Mouse (Mus musculus): ENCODE results near the gene Tctex1d2.

Gene Tctex1d2

DNA sequence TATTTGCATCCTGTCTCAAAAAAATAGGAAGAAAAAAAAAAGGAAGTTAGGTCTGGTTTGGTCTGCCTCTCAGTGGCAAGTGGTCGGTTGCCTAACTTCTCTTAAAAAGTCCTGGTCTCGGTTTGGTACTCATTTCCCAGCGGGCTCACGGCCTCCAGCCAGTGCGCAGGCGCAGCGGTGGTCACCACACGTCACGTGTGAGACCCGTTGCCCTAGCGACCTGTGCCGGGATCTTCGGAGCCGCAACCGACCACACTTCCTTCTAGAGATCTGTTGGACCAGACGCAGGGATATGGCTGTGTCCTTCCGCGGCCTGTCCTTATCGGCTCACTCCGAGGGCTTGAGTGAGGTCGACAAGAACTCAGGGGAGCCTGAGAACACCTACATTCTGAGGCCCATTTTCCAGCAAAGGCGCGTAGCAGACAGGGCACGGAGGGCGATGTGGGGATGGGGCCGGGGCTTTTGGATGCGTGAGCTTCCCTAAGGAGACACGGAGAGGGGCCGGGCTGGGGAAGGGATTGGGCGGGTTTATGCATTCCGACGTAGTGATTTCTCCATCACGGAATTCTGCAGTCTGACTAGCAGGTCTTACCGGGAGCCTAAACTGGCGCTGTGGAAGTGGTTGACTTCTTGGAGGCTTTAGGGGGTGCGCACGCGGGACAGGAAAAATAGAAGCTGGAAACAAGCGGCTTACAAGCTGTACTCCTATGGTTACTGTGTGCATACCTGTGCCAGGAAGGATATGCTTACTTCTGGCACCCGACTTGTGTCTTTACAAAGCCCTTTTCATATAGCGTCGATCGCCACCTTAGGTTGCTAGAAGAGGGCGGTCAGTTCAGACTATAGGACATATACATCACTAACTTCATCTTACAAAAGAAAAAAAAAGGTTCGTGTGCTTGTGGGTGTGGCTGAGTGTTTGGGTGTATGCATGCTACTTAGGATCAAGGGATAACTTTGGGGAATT, at the start of gene Tctex1d2:
Tctex1d2 (plus strand) TSS at position 186 of the 967 bp plus-strand sequence.
- peak; percentile 79 for DNase-seq (ENCODE audit: low read depth, low spot score)

DNA sequence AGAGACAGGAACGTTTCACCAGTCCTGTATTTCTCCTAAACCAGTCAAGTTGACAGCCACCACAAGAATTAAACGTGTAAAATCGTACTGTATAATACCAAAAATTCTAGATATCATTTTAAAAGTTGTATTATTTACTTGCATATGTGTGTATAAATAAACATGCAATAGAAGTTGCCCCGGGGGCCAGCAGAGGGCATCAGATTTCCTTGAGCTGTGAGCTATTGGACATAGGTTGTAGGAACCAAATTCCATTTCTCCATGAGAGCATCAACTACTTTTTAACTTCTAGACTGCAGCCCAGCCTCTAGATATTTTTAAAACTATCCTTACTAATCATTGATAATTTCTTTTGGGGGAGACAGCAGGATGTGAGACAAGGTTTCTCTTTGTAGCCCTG, 48.2 kb upstream of the Tctex1d2 start:
- no peak for DNase-seq (ENCODE audit: low read depth, low spot score)

DNA sequence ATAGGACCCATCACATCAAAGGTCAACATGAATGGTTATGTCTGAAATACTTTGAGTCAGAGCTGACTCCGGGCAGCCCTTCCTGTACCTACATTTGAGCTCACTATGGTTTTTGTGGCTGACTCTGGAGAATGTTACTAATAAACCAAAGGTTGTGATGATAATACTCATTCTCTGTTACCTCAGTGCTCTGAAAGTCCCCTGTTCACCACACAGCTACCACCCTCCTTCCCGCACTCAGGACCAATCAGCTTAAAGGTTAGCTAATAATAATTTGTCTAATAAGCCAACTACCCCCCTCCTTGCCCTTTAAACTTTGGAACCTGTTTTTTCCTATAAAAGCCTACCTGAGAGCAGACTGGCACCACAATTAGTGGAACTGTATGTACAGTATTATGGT, 39.9 kb upstream of the Tctex1d2 start:
- no peak for DNase-seq (ENCODE audit: low read depth, low spot score)

DNA sequence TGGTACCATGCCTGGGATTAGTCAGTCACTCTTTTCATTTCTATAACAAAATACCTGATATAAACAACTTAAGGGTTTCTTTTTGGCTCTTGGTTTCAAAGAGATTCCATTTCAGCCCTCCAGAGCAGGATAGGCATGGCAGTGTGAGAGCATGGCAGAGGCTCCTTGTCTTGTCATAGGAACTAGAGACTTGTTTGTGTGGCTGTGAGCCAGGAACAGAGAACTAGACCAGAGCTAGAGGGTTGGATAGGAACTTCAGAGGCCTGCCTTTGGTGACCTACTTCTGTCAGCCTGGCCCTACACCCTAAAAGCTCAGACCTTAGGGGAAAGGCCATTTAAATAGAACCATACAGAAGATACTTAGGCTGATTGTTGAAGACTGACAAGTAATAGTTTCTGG, 36.6 kb upstream of the Tctex1d2 start:
- no peak for DNase-seq (ENCODE audit: low read depth, low spot score)

DNA sequence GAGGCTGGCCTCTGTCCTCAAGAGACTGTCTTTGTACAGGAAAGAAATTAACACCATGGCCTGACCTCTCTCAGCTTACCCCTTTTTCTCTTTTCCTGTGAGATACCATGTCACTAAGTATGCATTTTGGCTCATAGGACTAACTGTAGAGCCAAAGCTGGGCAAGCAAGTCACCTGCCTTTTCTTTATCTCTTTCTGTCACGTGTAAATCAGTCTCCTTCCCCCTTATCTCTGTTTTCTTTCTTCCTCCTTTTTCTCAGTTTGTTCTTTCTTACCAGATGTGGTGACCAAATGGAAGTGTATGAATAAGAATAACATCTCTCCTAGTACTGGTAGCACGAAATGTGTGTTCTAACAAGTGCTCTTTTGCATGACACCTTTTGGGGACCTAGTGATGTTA, 34.6 kb upstream of the Tctex1d2 start:
- DNase-seq (ENCODE audit: low read depth, low spot score), result no peak

DNA sequence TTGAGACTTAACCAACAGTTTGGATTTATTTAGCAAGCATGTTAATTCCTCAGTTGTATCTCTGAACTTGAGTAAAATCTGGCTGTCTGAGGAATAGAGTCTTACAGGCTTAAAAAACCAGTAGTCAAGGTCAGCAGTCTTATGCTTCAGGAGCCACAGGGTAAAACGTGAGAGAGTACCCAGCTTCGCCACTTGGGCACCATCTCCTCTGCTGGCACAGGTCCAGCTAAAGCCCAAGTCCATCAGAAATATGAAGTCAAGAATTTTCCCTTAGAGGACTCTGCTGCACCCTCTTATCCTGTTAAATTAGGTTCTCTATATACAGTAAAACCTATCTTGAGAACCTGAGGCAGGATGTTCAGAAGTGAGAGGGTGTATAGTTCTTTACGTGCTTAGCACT, 32.7 kb upstream of the Tctex1d2 start:
- no peak for DNase-seq (ENCODE audit: low read depth, low spot score)

DNA sequence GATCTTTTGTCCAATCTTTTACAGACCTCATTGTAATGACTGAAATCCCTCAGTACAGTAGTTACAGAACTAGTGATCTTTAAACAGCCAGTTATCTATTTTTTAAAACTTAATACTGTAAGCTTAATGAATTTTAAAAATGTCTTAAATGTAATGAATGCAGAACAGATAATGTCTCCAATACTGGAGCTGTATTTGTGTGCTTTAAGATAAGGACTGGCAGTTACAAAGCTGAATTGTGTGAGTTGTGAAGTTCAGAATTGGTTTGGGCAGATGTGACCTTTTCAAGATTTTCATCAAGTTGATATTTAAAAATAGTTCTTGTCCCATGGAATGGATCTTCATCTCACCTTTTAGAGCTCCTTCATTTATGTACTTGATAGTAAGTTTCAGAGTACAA, 30.5 kb upstream of the Tctex1d2 start:
- no peak for DNase-seq (ENCODE audit: low read depth, low spot score)

DNA sequence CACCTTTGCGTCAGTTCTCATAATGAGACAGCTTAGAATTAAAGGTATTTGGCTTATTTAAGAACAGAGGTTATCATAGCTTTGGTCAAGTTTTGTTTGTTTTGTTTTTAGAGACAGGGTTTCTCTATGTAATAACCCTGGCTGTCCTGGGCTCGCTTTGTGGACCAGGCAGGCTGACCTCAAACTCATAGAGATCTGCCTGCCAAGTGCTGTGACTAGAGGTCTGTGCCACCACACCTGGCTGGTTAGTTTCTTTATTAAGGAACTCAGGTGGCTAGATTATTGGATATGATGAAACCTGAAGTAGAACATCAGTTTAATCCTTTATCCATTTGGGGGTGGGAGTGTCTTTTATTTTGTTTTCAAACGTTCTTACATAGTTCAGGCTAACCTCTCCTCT, 29.7 kb upstream of the Tctex1d2 start:
- DNase-seq (ENCODE audit: low read depth, low spot score), result no peak

DNA sequence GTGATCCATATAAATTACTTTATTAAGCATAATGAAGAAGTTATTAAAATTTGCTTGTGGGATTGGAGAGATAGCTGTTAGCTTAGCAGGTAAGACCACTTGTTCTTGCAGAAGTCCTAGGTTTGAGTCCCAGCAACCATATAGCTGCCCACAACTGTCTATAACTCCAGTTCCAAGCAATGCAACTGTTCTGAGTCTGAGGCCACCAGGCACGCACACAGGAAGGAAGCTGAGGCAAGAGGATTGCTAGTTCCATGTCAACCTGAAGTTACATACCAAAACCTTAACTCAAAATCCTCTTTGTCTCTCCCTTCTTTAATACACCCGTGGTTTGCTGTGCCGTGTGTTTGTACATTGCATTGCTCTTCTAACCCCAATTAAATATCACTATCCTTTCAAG, 28.6 kb upstream of the Tctex1d2 start:
- DNase-seq (ENCODE audit: low read depth, low spot score), result no peak

DNA sequence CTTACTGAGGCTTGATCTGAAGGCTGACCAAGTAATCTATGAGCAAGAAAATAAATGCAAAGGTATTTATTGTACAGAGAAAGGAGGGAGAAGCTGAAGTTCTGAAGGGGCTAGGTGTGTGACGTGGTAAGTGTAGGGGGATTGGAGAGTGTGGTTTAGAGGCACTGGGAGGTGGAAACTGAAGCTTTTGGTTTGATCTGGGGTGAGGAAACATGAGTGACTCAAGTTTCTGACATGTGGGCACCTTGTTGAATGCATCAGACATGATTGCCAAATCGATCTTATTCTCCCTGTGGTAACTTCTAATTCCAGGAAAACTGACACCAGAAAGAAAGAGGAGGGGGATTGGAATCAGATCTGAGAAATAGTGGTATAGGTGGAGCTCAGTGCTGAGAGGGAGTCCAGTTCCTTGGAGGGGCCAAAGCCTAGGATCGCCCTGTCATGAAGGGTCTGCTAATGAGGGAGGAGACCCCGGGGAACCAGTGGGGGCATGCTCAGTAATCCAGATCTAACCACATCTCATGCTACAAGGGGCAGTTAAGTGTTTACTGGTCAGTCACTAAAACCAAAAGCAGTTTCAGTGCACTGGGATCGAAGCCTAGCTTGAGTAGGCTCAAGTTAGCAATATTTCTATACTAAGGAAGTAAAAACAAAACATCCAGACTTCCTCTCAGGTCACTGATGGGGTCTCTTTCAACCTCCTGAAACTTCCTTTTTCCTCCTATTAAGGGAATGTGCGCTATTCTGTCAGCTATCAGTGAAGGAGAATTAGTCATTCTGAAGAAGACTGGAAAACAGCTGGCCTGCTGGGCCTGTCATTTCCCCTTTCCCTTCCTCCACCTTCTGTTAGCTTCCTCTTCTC, 23.6 kb upstream of the Tctex1d2 start:
- no peak for DNase-seq (ENCODE audit: low read depth, low spot score)

DNA sequence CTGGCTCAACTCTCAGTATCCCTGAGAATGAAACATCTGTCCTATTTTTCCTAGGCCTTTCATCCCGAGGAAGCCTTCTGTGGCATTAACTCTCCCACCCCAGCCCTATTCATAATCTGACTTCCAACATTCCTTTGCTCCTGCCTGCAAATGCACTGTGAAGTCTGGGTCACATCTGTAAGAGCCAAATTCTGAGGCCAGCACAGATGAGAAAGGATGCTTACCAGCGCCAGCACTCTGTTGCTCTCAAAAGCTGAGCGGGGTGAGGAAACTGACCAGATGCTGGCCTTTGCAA, 23.0 kb upstream of the Tctex1d2 start:
- no peak for DNase-seq (ENCODE audit: low read depth, low spot score)

DNA sequence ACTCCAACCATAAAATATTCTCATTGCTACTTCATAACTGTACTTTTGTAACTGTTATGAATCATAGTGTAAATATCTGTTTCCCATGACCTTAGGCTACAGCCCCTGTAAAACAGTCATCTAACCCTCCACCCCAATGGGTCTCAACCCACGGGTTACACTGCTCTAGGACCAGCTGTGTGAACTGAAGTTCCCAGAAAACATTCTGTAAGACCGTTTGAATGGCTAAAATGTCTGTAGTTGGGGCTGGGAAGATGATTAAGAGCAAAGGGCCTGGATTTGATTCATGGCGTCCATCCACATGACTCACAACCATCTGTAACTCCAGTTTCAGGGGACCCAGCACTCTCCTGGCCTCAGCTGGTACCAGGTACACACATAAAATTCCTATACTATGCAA, 21.3 kb upstream of the Tctex1d2 start:
- no peak for DNase-seq (ENCODE audit: low read depth, low spot score)

DNA sequence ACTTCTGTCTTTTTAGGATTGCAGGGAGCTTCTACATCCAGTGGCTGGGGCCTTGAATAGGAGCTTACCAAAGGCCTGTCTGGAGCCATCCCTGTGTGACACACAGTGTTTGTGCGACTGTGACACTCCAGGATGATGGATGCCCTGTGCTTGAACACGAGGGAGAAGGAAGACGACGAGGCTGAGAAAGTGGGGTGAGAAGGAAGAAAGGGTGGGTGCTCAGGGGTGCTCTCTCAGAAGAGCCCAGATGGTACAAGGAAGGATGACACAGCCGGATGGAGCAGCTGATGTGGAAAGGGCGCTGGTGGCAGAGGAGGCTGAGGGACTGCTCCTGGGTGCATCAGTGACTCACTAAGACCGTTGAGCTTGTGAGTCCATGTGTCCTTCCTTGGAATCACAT, 19.2 kb upstream of the Tctex1d2 start, which contains the start of gene Tm4sf19:
Tm4sf19 (plus strand) TSS at position 240 of the 400 bp plus-strand sequence.
- DNase-seq (ENCODE audit: low read depth, low spot score), result no peak

DNA sequence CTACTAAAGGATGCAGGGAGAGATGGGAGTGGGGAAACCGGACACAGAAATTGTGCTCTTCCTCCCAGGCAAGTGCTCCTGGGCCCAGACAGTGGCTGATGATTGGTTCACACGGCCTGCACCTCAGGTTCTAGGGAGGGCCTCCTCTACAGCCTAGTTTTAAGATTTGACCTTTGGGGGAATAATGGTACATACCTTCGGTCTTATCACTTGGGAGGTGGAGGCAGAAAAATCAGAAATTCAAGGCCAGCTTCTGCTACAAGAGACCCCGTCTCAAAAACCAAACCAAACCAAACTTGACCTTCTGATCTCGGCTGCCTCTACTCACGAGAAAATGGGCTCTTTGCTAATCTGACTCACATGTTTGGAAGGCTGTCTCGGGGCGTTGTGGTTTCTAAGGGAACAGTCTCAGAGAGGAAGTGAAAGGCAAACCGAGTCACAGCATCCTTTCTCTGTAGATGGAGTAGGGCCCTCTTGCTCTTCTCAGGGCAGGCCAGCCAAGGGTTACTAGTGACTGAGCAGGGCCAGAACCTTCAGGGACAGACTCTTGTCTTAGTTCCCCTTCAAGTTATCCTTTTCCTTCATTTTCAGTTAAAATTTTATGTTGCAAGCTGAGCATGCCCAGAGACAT, 18.1 kb upstream of the Tctex1d2 start:
- no peak for DNase-seq (ENCODE audit: low read depth, low spot score)

DNA sequence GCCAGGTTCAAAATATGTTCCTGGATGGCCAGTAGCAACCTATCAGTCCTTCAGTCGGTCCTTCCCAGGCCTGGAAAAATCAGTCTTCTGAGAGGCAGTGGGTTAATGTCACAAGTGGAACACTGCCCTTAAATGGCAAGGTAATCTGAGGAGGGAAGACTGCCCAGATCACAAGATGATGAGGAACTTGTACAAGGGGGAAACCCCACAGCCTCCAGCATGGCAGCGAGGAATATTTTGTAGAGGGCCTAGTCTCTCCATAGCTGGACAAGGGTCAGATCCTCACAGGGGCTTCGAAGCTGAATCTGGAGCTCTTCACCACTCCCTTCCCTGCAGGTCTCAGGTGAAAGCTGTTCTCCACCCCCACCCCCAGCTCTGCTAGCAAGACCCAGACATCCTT, 16.7 kb upstream of the Tctex1d2 start:
- no peak for DNase-seq (ENCODE audit: low read depth, low spot score)

DNA sequence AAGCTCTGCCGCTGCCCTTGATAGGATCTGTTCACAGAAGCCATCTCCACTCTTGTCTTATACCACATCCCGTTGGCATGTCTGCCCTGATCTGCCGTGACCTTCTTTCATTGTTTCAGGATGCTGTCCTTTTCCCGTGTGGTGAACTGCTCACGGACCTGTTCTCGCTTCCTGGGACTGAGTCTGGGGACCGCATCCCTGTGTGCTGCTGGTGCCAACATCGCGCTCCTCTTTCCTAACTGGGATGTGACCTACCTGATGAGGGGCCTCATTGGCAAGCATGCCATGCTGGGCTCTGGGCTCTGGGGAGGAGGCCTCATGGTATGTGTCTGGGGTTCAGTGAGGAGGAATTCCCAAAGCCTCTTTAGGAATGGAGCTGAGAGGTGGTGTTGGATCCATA, 13.8 kb upstream of the Tctex1d2 start:
- no peak for DNase-seq (ENCODE audit: low read depth, low spot score)

DNA sequence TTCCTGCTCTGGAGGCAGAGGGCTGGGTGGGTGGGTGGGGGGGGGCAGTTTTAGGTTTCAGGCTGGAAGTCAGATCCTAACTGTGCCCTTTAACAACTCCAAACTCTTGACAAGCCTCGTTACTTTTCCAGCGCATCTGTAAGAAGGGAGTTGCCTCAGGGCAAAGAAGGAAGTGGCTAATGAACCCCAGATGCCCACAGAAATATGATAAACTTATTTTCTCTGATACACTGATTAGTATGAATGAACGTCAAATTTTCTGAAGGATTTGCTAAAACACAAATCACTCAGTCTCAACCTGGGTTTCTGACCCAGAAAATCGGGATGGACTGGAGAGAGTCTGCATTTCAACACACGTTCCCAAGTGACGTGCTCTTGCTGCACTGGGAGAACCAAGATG, 12.8 kb upstream of the Tctex1d2 start:
- DNase-seq (ENCODE audit: low read depth, low spot score), result no peak

DNA sequence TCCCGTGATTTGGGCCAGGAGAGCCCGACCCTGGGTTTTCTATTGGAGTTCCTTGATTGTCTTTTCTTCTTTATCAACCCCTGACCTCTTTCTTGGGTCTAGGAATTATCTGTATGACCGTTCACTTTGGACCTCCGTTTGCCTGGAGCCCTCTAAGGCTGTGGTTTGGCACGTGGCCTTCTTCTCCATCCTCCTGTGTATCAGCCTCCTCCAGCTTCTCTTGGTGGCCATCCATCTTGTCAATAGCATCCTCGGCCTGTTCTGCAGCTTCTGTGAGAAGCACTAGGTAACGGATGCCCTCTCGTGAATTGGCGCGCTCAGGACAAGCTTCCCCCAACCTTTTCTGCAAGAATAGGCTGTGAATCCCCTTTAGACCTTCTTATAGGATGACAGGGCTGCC, 11.8 kb upstream of the Tctex1d2 start:
- DNase-seq (ENCODE audit: low read depth, low spot score), result no peak

DNA sequence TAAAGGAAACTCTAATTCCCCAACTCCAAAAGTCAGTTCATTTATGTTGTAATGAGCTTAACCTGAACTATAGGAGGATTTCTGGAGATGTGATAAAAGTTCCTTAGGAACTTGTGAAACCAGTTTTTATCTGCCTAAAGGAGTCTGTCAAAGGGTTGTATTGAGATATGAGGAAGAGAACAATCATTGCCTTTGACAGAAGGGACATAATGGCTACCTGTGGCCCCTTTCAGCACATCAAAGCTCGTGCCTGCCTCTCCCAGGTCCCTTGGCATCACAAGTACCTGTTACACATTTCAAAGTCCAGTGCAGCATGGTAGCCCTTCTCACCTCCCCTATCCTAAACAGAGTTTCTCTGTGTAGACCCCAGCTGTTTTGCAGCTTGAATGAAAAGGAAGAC, 2.0 kb upstream of the Tctex1d2 start:
- no peak for DNase-seq (ENCODE audit: low read depth, low spot score)

DNA sequence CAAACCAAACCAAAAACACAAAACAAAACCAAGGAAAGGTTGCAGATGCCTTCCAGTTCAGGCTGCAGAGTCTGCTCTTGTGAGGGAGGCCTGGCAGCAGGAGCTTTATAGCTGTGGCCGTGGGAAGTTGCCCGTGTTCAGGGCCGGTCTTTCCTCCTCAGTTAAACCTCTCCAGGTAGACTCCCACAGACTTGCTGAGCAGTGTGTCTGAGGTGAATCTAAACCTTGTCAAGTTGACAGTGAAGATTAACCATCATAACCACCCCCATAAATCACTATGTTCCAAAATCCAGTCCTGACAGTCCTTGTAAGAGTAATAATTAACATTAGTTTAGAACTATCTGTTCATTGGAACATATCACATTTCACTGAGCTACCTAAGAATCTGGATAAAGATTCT, 8.0 kb downstream of the Tctex1d2 start:
- DNase-seq (ENCODE audit: low read depth, low spot score), result no peak

DNA sequence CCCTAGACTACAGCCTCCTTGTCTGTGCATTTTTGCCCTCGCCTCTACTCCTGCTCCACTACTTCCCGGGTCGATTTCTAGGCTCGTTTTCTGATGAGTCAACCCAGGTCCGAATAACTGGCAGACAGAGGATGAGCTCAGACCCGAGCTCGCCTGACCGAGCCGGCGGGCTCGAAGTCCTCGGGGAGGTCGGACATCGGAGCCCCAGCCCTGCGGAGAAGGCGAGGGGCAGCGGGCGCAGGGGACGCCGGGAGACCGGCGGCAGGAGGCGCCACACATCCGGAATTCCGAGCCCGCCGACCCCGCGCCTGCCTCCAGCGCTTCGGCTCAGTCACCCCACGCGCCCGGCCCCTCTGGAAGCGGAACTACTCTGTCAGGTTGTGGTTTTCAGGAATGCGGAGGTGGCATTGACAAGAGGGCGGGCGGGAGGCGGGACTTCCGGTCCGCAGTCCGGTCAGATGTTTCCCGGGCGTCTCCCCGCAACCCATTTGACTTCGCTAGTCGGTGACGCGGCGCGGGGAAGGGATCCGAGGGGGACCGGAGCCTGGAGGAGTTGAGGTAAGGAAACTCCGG, 11.1 kb downstream of the Tctex1d2 start, which contains the start of gene Pcyt1a:
Pcyt1a (plus strand) TSS at position 448 of the 573 bp plus-strand sequence.
- DNase-seq (ENCODE audit: low read depth, low spot score), result peak; percentile 85

DNA sequence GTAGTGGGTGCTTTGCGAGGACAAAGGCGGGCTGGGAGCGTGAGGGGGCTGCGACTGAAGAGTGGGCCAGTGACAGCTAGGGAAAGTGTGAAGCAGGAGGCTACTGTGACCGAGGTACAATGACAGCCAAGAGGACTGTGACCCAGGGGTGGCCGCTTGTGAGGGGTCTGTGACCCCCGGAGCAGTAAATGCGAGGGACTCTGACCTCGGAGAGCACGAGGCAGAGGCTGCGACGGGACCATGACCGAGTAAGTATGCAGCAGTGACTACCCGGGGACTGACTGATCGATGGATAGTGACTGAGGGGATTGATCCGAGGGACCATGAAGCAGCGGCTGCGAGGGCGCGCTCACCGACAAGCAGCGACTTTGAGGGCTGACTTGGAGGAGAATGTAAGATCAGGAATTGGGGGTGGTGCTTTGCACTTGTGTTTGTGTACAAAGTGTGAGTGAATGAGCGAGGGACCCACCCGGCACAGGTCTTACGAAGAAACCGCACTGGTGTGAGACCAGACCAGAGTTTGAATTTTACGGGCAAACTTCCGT, 11.6 kb downstream of the Tctex1d2 start:
- no peak for DNase-seq (ENCODE audit: low read depth, low spot score)

Data from brain, embryonic 18.5 days (tissue).